Mouse (Mus musculus): ENCODE results near the gene Rtn2.

- TF ChIP-seq CTCF (IDR thresholded peaks at IDR 0.05; ENCODE audit: borderline replicate concordance, insufficient read depth, low read length) (no peak), POLR2A (IDR thresholded peaks at IDR 0.05; ENCODE audit: low read depth, low read length) (no peak)
Observed at GRCm38 (mm10) chr7:19319458-19319857, 37.0 kb downstream of the Rtn2 start.

Data from embryonic fibroblast, embryonic 13.5 days (primary cell).